Mouse (Mus musculus): Measurements from ENCODE around the gene Ung.

Gene Ung

GRCm38 (mm10) chr5:114170345-114170744, 40.2 kb downstream of the Ung start:
- no peak for DNase-seq (ENCODE audit: low read depth)

GRCm38 (mm10) chr5:114172936-114173335, 42.8 kb downstream of the Ung start:
- no peak for DNase-seq (ENCODE audit: low read depth)

DNA sequence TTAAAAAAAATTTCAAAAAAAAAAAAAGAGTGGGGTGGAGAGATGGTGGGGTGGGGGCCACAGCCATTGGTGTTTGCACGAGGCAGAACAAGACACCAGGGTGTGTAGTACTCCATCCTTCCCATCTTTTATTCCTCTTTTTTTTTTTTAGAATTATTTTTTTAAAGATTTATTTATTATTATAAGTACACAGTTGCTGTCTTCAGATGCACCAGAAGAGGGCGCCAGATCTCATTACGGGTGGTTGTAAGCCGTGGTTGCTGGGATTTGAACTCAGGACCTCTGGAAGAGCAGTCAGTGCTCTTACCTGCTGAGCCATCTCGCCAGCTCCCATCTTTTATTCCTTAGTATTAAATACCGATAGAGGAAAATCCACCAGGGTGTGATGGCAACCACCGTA, 43.3 kb downstream of the Ung start:
- DNase-seq (ENCODE audit: low read depth) = peak; percentile 43

DNA sequence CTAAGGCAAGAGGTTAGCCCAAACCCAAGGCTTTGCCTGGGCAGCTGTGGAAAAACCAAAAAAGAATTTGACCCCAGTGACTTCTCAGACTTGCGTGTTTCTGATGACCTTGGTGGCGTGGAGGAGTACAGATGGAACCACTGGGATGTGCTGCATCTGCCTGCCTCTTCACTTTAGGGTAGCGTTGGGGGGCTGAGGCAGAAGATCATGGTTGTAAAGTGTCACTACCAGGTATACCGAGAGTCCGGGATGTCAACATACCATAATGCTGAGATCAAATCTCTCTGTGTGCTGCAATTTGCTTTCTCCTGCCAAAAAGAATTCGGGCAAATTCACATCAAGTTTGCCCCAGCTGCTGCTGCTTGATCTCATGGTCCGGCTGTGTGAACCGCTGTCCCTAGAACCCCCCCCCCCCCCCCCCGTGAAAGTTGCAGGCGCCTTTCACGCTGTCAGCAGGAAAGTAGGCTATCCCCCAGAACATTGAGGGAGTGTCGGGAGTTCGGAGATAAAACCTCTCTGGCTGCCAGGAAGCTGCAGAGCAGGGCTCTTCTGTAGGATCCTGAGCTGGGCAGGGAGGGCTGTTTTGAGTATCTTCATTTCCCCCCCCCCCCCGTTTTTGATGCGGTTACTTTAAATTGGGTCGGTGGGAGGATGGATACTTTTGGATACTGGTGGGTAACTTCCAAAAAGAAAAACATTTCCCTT, 43.8 kb downstream of the Ung start:
- no peak for DNase-seq (ENCODE audit: low read depth)

- peak; percentile 58 for DNase-seq (ENCODE audit: low read depth)
Observed at GRCm38 (mm10) chr5:114174639-114175038, 44.5 kb downstream of the Ung start.

- DNase-seq (ENCODE audit: low read depth) = peak; percentile 88
Observed at GRCm38 (mm10) chr5:114175596-114176171, 45.5 kb downstream of the Ung start.

GRCm38 (mm10) chr5:114176548-114177400, 46.6 kb downstream of the Ung start:
- peak; percentile 34 for DNase-seq (ENCODE audit: low read depth)

GRCm38 (mm10) chr5:114177966-114178719, 48.0 kb downstream of the Ung start:
- no peak for DNase-seq (ENCODE audit: low read depth)

GRCm38 (mm10) chr5:114179541-114179940, 49.4 kb downstream of the Ung start:
- no peak for DNase-seq (ENCODE audit: low read depth)

DNA sequence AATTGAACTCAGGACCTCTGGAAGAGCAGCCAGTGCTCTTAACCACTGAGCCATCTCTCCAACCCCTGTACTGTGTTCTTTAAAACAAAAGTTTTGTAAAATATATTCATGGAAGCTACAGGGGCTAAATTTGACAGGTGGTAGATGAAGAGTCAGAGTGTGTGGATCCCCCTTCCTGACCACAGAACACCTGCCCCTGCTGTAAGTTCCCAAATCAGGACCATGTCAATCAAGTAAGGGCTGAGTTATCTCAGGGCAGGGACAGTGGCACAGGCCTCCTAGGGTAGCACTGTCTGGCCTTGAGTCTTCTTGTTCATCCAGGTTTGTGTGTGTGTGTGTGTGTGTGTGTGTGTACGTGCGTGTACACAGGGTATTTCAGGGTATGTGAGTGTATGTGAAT, 53.3 kb downstream of the Ung start:
- DNase-seq (ENCODE audit: low read depth) = no peak

DNA sequence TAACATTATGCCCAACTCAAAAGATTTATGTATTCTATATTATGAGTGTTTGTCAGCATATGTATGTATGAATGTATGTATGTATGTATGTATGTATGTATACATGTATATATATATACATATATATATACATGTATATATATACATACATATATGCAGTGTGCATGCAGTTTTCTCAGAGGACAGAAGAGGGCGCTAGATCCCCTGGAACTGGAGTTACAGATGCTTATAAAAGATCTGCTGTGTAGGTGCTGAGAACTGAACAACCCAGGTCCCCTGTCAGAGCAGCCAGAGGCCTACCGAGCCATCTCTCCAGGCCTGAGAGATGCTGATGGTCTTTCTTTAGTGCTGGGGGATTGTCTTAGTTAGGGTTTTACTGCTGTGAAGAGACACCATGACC, 56.9 kb downstream of the Ung start:
- DNase-seq (ENCODE audit: low read depth) = peak; percentile 29
